Mouse (Mus musculus) CH12.LX (cell line): ENCODE results near the gene Tmx2. TPM values are rescaled to one million over a fixed set of nuclear protein-coding genes. Genes with fewer than 3 reads are reported as not detected.

Experiments used
- DNase-seq: peaks from one replicate; pipeline ENCODE4 v3.0.0-alpha.2; 2013; ENCODE audit errors: extremely low read depth
- H3K27ac ChIP-seq: 2 replicates; pipeline ENCODE4 v1.5.1; 2012; ENCODE audit warnings: low read depth, mild to moderate bottlenecking, control low read depth, moderate library complexity; ENCODE audit not compliant: insufficient read depth
- H3K27me3 ChIP-seq: replicated peaks from 2 replicates; pipeline ENCODE3; 2012; ENCODE audit warnings: inconsistent platforms
- H3K36me3 ChIP-seq, 2 experiments: replicated peaks in 1 of 2; 2 replicates each; pipeline versions ENCODE3 to v1.6.1; 2012; ENCODE audit warnings: inconsistent platforms in 1 of 2, low read length in 1 of 2, mild to moderate bottlenecking in 1 of 2, mixed read lengths in 1 of 2, moderate library complexity in 1 of 2; ENCODE audit not compliant: control insufficient read depth in 1 of 2, insufficient read depth in 1 of 2
- H3K4me1 ChIP-seq, 2 experiments: 2 replicates each; pipeline ENCODE4 v1.6.1; 2012; ENCODE audit warnings: inconsistent platforms in 1 of 2, moderate library complexity in 1 of 2; ENCODE audit not compliant: insufficient read depth in 2 of 2, control insufficient read depth in 1 of 2
- H3K4me2 ChIP-seq: 2 replicates; pipeline ENCODE4 v1.6.1; 2012; ENCODE audit warnings: low read depth, mild to moderate bottlenecking, control low read depth; ENCODE audit not compliant: poor library complexity, insufficient read depth, severe bottlenecking
- H3K4me3 ChIP-seq, 3 experiments: fragments of 150-350 bp in 1 of 3; sonication (generic) in 1 of 3; replicated peaks in 1 of 3; 2 replicates each; pipeline versions ENCODE3 to v1.5.1; 2011 to 2012; ENCODE audit warnings: low read depth in 2 of 3, low read length in 2 of 3, mild to moderate bottlenecking in 2 of 3, moderate library complexity in 2 of 3, control low read depth in 1 of 3, improper control_type of control experiment in 1 of 3, inconsistent platforms in 1 of 3, mixed read lengths in 1 of 3; ENCODE audit not compliant: poor library complexity in 1 of 3
- H3K79me2 ChIP-seq: replicated peaks from 2 replicates; pipeline ENCODE4 v1.6.1; 2012; ENCODE audit warnings: mild to moderate bottlenecking, moderate library complexity; ENCODE audit not compliant: control insufficient read depth, poor library complexity, insufficient read depth, severe bottlenecking; ENCODE audit errors: extremely low read depth
- H3K9ac ChIP-seq: 2 replicates; pipeline ENCODE4 v1.6.1; 2012; ENCODE audit warnings: low read depth, mild to moderate bottlenecking, control low read depth, moderate library complexity; ENCODE audit not compliant: insufficient read depth
- H3K9me3 ChIP-seq: replicated peaks from 2 replicates; pipeline ENCODE3; 2012; ENCODE audit warnings: low read length, inconsistent platforms, mixed read lengths
- BHLHE40 ChIP-seq: IDR thresholded peaks from 2 replicates; pipeline ENCODE4 v1.6.1; 2011; ENCODE audit warnings: mild to moderate bottlenecking, low read depth, low read length, improper control_type of control experiment
- CHD1 ChIP-seq: IDR thresholded peaks from 2 replicates; pipeline ENCODE4 v1.6.1; 2012; ENCODE audit warnings: low read depth, low read length, improper control_type of control experiment, inconsistent platforms
- EP300 ChIP-seq: IDR thresholded peaks from 2 replicates; pipeline ENCODE4 v1.6.1; 2011; ENCODE audit warnings: low read length, improper control_type of control experiment
- ETS1 ChIP-seq: conservative IDR thresholded peaks from 2 replicates; pipeline ENCODE4 v1.6.1; 2012; ENCODE audit warnings: low read depth, mild to moderate bottlenecking, inconsistent platforms, low read length, improper control_type of control experiment, moderate library complexity
- IRF4 ChIP-seq: IDR thresholded peaks from 2 replicates; pipeline ENCODE4 v1.6.1; 2014; ENCODE audit warnings: low read depth, mild to moderate bottlenecking, inconsistent platforms, low read length, improper control_type of control experiment
- JUND ChIP-seq: conservative IDR thresholded peaks from 2 replicates; pipeline ENCODE4 v1.6.1; 2011; ENCODE audit warnings: low read depth, low read length, improper control_type of control experiment
- KAT2A ChIP-seq: IDR thresholded peaks from 2 replicates; pipeline ENCODE4 v1.6.1; 2012; ENCODE audit warnings: low read length, improper control_type of control experiment, inconsistent platforms; ENCODE audit not compliant: insufficient replicate concordance
- MXI1 ChIP-seq: IDR thresholded peaks from 2 replicates; pipeline ENCODE4 v1.6.1; 2011; ENCODE audit warnings: mild to moderate bottlenecking, low read depth, low read length, improper control_type of control experiment
- TBP ChIP-seq: conservative IDR thresholded peaks from 2 replicates; pipeline ENCODE4 v1.6.1; 2011; ENCODE audit warnings: low read depth, low read length, improper control_type of control experiment
- TCF12 ChIP-seq: IDR thresholded peaks from 2 replicates; pipeline ENCODE4 v1.6.1; 2014; ENCODE audit warnings: low read depth, mild to moderate bottlenecking, inconsistent platforms, low read length, improper control_type of control experiment
- USF2 ChIP-seq: conservative IDR thresholded peaks from 2 replicates; pipeline ENCODE4 v1.6.1; 2011; ENCODE audit warnings: low read depth, low read length, improper control_type of control experiment
- ZC3H11A ChIP-seq: IDR thresholded peaks from 2 replicates; pipeline ENCODE4 v1.6.1; 2012; ENCODE audit warnings: low read depth, mild to moderate bottlenecking, inconsistent platforms, low read length, improper control_type of control experiment
- ZNF384 ChIP-seq: IDR thresholded peaks from 2 replicates; pipeline ENCODE4 v1.6.1; 2012; ENCODE audit warnings: low read depth, low read length, improper control_type of control experiment, inconsistent platforms
- dilution Hi-C: fragments of 300-500 bp; cut with MboI; formaldehyde crosslinking; loops from 2 replicates; pipeline ENCODE4 v1.14.3; 2020; ENCODE audit warnings: low sequenced_read_pairs; ENCODE audit not compliant: extremely low pct_unique_long_range_greater_than_20kb, extremely low pct_ligation_motif_present
- in situ Hi-C: fragments of 300-500 bp; cut with MboI; formaldehyde crosslinking; loops from 3 replicates; pipeline ENCODE4 v1.14.3; 2019; ENCODE audit warnings: low sequenced_read_pairs, low pct_ligation_motif_present, low pct_unique_long_range_greater_than_20kb, mixed read lengths
- polyA plus RNA-seq: library from polyadenylated mRNA; unstranded; fragments of >175 nt; gene quantifications from 2 replicates; pipeline ENCODE4 v1.2.1, GENCODE M21; 2012; ENCODE audit warnings: low read depth; ENCODE audit not compliant: insufficient read length
- total RNA-seq, 2 experiments: library from RNA; depleted of rRNA; stranded (reverse); fragments of 300-350 nt in 1 of 2; fragments of >200 nt in 1 of 2; gene quantifications; 2 replicates each; pipeline ENCODE4 v1.2.3; 2012 to 2014

Tmx2 gene
- total and polyA plus RNA-seq, 3 experiments: 68.1 to 76.5 (median 70.4) TPM

DNA sequence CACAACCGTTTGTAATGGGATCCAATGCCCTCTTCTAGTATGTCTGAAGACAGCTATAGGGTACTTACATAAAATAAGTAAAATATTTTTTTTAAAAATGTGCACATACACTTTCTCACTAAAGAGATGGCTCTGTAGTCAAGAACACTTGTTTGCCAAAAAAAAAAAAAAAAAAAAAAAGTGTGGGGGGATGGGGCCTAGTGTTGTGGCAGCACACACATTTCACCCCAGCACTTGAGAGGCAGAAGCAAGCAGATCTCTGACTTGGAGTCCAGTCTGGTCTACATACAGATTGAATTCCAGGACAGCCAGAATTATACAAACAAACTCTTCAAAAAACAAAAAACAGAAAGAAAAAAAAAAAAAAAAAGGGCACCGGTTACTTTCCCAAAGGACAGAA lies 41.8 kb upstream of the Tmx2 start:
- in situ Hi-C loops (no loop called here), dilution Hi-C loops (no loop called here)
- no peaks in the 10 kb centered on the region for H3K9me3 ChIP-seq
- no peaks in the 10 kb centered on the region for H3K27me3 ChIP-seq
- no peak for DNase-seq
- H3K4me3 ChIP-seq: no peak overlapping the region
- no peak overlapping the region for H3K4me2 ChIP-seq
- H3K27ac ChIP-seq: no peak overlapping the region
- H3K36me3 ChIP-seq: peaks cover 21 to 41% of the 10 kb centered on the region in 2 experiments
- TF ChIP-seq ZC3H11A: no peak
- TF ChIP-seq TCF12: no peak
- no peak for TF ChIP-seq IRF4
- TF ChIP-seq ZNF384: peak; percentile 60
- peaks cover 6 to 37% of the 10 kb centered on the region in 2 experiments for H3K4me1 ChIP-seq
- H3K79me2 ChIP-seq: peaks cover 16% of the 10 kb centered on the region
- H3K9ac ChIP-seq: no peak overlapping the region

DNA sequence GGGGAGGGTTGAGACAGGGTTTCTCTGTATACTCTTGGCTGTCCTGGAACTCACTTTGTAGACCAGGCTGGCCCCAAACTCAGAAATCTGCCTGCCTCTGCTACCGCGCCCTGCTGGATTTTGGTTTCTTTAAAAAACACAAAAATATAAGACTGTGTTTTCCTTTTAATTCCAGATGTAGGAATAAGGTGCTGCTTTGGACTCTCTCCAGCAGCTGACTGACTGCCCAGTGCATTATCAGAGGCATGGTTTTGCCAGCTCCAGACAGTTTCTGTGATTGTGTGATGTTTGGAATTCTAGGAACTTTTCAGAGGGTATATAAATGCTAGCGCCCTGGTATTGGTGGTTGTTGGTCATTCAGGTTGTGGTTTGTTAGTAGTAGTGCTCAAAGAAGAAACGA lies 38.4 kb upstream of the Tmx2 start:
- peaks cover 0 to 22% of the 10 kb centered on the region in 2 experiments; a peak in 3 of 4 replicates for H3K4me1 ChIP-seq
- H3K27me3 ChIP-seq: no peaks in the 10 kb centered on the region
- DNase-seq: no peak
- TF ChIP-seq ZNF384: no peak
- no peak for TF ChIP-seq KAT2A
- no peak for TF ChIP-seq ETS1
- TF ChIP-seq EP300: no peak
- no peak overlapping the region for H3K27ac ChIP-seq
- H3K79me2 ChIP-seq: peaks cover 21% of the 10 kb centered on the region
- peaks cover 6 to 16% of the 10 kb centered on the region in 2 experiments for H3K36me3 ChIP-seq
- no peak overlapping the region for H3K4me3 ChIP-seq
- H3K9me3 ChIP-seq: no peaks in the 10 kb centered on the region
- H3K9ac ChIP-seq: peak overlapping the region; percentile 54
- dilution Hi-C loops: no loop called here
- H3K4me2 ChIP-seq: peak overlapping the region; percentile 86; the same call in 1 of the 2 replicates
- in situ Hi-C loops: no loop called here

DNA sequence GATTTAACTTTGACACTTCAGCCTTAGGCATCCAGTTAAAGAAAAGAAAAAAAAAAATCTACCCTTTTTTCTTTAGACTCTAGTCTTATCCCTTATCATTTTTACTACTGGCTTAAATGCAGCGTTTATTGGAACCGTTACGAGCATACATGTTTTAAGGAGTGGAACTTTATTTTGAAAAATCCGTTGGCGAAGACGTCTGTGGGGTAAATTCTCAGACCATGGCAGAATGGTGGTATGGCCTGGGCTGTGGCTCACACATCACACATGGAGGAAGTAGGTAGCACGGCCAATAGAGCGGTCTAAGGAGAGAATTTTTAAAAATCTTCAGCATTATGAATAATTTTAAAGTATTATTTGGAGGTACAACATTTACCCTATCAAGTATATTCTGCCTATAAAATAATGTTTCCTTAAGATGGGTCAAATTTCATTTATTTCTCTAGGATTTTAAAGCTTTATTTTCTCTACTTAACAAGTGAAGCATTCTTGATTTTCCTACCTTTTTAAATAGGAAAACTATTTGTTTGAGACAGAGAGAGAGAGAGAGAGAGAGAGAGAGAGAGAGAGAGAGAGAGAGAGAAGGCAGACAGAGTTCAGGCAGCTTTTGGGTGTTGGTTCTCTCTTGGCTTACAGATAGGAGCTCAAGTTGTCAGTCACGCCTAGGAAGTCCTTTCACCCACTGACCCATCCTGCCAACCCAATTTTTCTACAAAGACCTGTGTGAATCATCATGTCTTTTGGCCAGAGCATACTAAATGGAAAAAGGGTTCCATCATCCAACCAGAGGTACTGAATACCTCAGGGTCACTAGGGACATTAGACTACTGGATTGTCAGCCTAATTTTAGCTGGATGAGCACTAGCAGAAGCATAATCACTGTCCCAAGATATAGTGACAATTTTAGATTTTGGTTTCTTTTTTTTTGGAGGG lies 37.7 kb upstream of the Tmx2 start:
- H3K4me1 ChIP-seq: peaks cover 0 to 26% of the 10 kb centered on the region in 2 experiments; a peak in 3 of 4 replicates
- in situ Hi-C loops: no loop called here
- no peak overlapping the region; the same call in 1 of the 2 replicates for H3K27ac ChIP-seq
- H3K4me2 ChIP-seq: peak overlapping the region; percentile 86
- peak; percentile 21 for DNase-seq
- H3K4me3 ChIP-seq: peak overlapping the region; percentile 76 to 90 (median 77)
- H3K9ac ChIP-seq: peak overlapping the region; percentile 54
- H3K36me3 ChIP-seq: peaks cover 6 to 10% of the 10 kb centered on the region in 2 experiments
- H3K27me3 ChIP-seq: no peaks in the 10 kb centered on the region
- dilution Hi-C loops: no loop called here
- no peaks in the 10 kb centered on the region for H3K9me3 ChIP-seq
- H3K79me2 ChIP-seq: peaks cover 24% of the 10 kb centered on the region
- TF ChIP-seq CHD1 (peak; percentile 82; the same call in 1 of the 2 replicates), KAT2A (no peak), MXI1 (no peak), ZNF384 (peak; percentile 37), BHLHE40 (no peak), TBP (0 out of 2 replicates have a peak, but pooled peaks have one; percentile 11), JUND (0 out of 2 replicates have a peak, but pooled peaks have one; percentile 43), USF2 (no peak)
- TF ChIP-seq, all 38 proteins: peak for 4
